Mouse (Mus musculus) myocyte (in vitro differentiated cells): Measurements from ENCODE around the gene Arl4a. TPM values are rescaled to one million over a fixed set of nuclear protein-coding genes. Genes with fewer than 3 reads are reported as not detected.

Experiments
- H3K27me3 ChIP-seq: one replicate; pipeline ENCODE4 v1.6.1; 2011; ENCODE audit not compliant: control insufficient read depth, insufficient read depth, insufficient read length
- H3K36me3 ChIP-seq: one replicate; pipeline ENCODE4 v1.6.1; 2011; ENCODE audit not compliant: control insufficient read depth, insufficient read depth
- H3K4me2 ChIP-seq: one replicate; pipeline ENCODE4 v1.6.1; 2011; ENCODE audit warnings: low read depth, control low read depth
- H3K4me3 ChIP-seq: one replicate; pipeline ENCODE4 v1.5.1; 2011; ENCODE audit warnings: mild to moderate bottlenecking, control low read depth, moderate library complexity
- H3K79me2 ChIP-seq: one replicate; pipeline ENCODE4 v1.6.1; 2011; ENCODE audit not compliant: control insufficient read depth, insufficient read depth
- H3ac ChIP-seq: one replicate; pipeline ENCODE4 v1.6.1; 2011; ENCODE audit not compliant: control insufficient read depth, insufficient read length
- CEBPB ChIP-seq: IDR thresholded peaks from 2 replicates; pipeline ENCODE4 v1.6.1; 2011; ENCODE audit warnings: mild to moderate bottlenecking, moderate library complexity; ENCODE audit not compliant: poor library complexity, insufficient read depth, severe bottlenecking
- E2F4 ChIP-seq: IDR thresholded peaks from one replicate; pipeline ENCODE4 v1.6.1; 2011; ENCODE audit warnings: mild to moderate bottlenecking, control low read depth, moderate library complexity; ENCODE audit not compliant: insufficient read depth
- MAX ChIP-seq: IDR thresholded peaks from one replicate; pipeline ENCODE4 v1.6.1; 2011; ENCODE audit warnings: low read depth, mild to moderate bottlenecking, control low read depth
- MYOD1 ChIP-seq, 3 experiments: IDR thresholded peaks; one replicate each; pipeline ENCODE4 v1.6.1; 2011; ENCODE audit warnings: control low read depth in 2 of 3, low read depth in 2 of 3, mild to moderate bottlenecking in 2 of 3, moderate library complexity in 1 of 3; ENCODE audit not compliant: insufficient read length in 2 of 3, control insufficient read depth in 1 of 3
- MYOG ChIP-seq, 3 experiments: IDR thresholded peaks; one replicate each; pipeline ENCODE4 v1.6.1; 2011; ENCODE audit warnings: control low read depth in 2 of 3, low read depth in 2 of 3, mild to moderate bottlenecking in 2 of 3; ENCODE audit not compliant: insufficient read length in 2 of 3, control insufficient read depth in 1 of 3, insufficient read depth in 1 of 3
- POLR2A ChIP-seq: IDR thresholded peaks from one replicate; pipeline ENCODE4 v1.6.1; 2011; ENCODE audit warnings: low read depth, mild to moderate bottlenecking, control low read depth, moderate library complexity; ENCODE audit not compliant: insufficient read length
- POLR2AphosphoS2 ChIP-seq: IDR thresholded peaks from one replicate; pipeline ENCODE4 v1.6.1; 2011; ENCODE audit warnings: low read depth, control low read depth; ENCODE audit not compliant: insufficient read length
- REST ChIP-seq: IDR thresholded peaks from one replicate; pipeline ENCODE4 v1.6.1; 2011; ENCODE audit warnings: mild to moderate bottlenecking, control low read depth, moderate library complexity; ENCODE audit not compliant: insufficient read depth, insufficient read length
- SRF ChIP-seq: IDR thresholded peaks from one replicate; pipeline ENCODE4 v1.6.1; 2011; ENCODE audit warnings: low read depth; ENCODE audit not compliant: control insufficient read depth, insufficient read length
- TCF12 ChIP-seq: IDR thresholded peaks from one replicate; pipeline ENCODE4 v1.6.1; 2011; ENCODE audit warnings: mild to moderate bottlenecking, control low read depth; ENCODE audit not compliant: poor library complexity, insufficient read depth, severe bottlenecking
- TCF3 ChIP-seq: IDR thresholded peaks from one replicate; pipeline ENCODE4 v1.6.1; 2011; ENCODE audit warnings: low read depth, control low read depth; ENCODE audit not compliant: insufficient read length
- USF1 ChIP-seq: IDR thresholded peaks from one replicate; pipeline ENCODE4 v1.6.1; 2011; ENCODE audit warnings: low read depth, mild to moderate bottlenecking, control low read depth, moderate library complexity
- polyA plus RNA-seq: library from polyadenylated mRNA; unstranded; fragments of >200 nt; fragmentation: generic; extraction: Trizol; gene quantifications from one replicate; pipeline ENCODE4 v1.2.1, GENCODE M21; 2012; ENCODE audit warnings: missing spikeins

The Arl4a gene
- 22.8 TPM for polyA plus RNA-seq

GRCm38 (mm10) chr12:40037876-40038463, at the start of gene Arl4a:
TSS of gene Arl4a (minus strand) at chr12:40038025.
- no peaks in the 10 kb centered on the region for H3K27me3 ChIP-seq
- H3K79me2 ChIP-seq, result peaks cover 20% of the 10 kb centered on the region
- H3K4me2 ChIP-seq, result peak within 1 kb of the TSS; percentile 88
- H3ac ChIP-seq, result peak within 1 kb of the TSS; percentile 53
- H3K4me3 ChIP-seq, result peak within 1 kb of the TSS; percentile 40
- H3K36me3 ChIP-seq, result no peaks in the 10 kb centered on the region
- TF ChIP-seq MYOG (IDR thresholded peaks at IDR 0.05; ENCODE audit: control insufficient read depth in 1 of 3, insufficient read depth in 1 of 3, insufficient read length in 2 of 3, low read depth in 2 of 3) (peak in 1 of 3 experiments; percentile 5), TCF3 (no peak), POLR2AphosphoS2 (peak; percentile 19), SRF (peak; percentile 89)

GRCm38 (mm10) chr12:40085731-40086322, 48.0 kb upstream of the Arl4a start:
- H3K4me3 ChIP-seq, result no peak overlapping the region
- no peak for TF ChIP-seq USF1

GRCm38 (mm10) chr12:40082453-40083238, 44.8 kb upstream of the Arl4a start:
- Histone ChIP-seq H3ac (no peak overlapping the region), H3K27me3 (peaks cover under 1% of the 10 kb centered on the region), H3K79me2 (no peaks in the 10 kb centered on the region), H3K4me3 (no peak overlapping the region), H3K36me3 (no peaks in the 10 kb centered on the region), H3K4me2 (no peak overlapping the region)
- TF ChIP-seq SRF (no peak), CEBPB (no peak), TCF12 (no peak), POLR2A (no peak), USF1 (no peak), TCF3 (no peak), MYOG (IDR thresholded peaks at IDR 0.05; ENCODE audit: control insufficient read depth in 1 of 3, insufficient read depth in 1 of 3, insufficient read length in 2 of 3, low read depth in 2 of 3) (no peak), REST (no peak), MAX (no peak), E2F4 (no peak), POLR2AphosphoS2 (no peak), MYOD1 (IDR thresholded peaks at IDR 0.05; ENCODE audit: control insufficient read depth in 1 of 3, insufficient read length in 2 of 3, low read depth in 2 of 3) (no peak)

More at GRCm38 (mm10) chr12:40085731-40086322, 48.0 kb upstream of the Arl4a start:
- no peak overlapping the region for H3ac ChIP-seq
- no peaks in the 10 kb centered on the region for H3K79me2 ChIP-seq
- no peak overlapping the region for H3K4me2 ChIP-seq
- H3K27me3 ChIP-seq, result no peaks in the 10 kb centered on the region
- no peaks in the 10 kb centered on the region for H3K36me3 ChIP-seq

- no peak for TF ChIP-seq MYOG (IDR thresholded peaks at IDR 0.05; ENCODE audit: control insufficient read depth in 1 of 3, insufficient read depth in 1 of 3, insufficient read length in 2 of 3, low read depth in 2 of 3)
- no peak overlapping the region for H3K4me3 ChIP-seq
- no peaks in the 10 kb centered on the region for H3K36me3 ChIP-seq
- no peaks in the 10 kb centered on the region for H3K79me2 ChIP-seq
- H3K4me2 ChIP-seq, result no peak overlapping the region
- H3K27me3 ChIP-seq, result peaks cover 3% of the 10 kb centered on the region
- H3ac ChIP-seq, result no peak overlapping the region
These were observed 44.2 kb upstream of the Arl4a start for GRCm38 (mm10) chr12:40082048-40082447.

GRCm38 (mm10) chr12:40073660-40074059, 35.8 kb upstream of the Arl4a start:
- Histone ChIP-seq H3ac (no peak overlapping the region), H3K79me2 (no peaks in the 10 kb centered on the region), H3K4me3 (no peak overlapping the region), H3K36me3 (no peaks in the 10 kb centered on the region), H3K27me3 (peaks cover 9% of the 10 kb centered on the region), H3K4me2 (no peak overlapping the region)
- TF ChIP-seq TCF3, result no peak
- no peak for TF ChIP-seq E2F4
- TF ChIP-seq POLR2A, result no peak
- no peak for TF ChIP-seq REST
- TF ChIP-seq SRF, result no peak
- no peak for TF ChIP-seq POLR2AphosphoS2
